Mouse (Mus musculus) ovary, postnatal 14 days (tissue): ENCODE results near the gene Cyp26c1.

Experiments
- DNase-seq: peaks from one replicate; pipeline ENCODE4 v3.0.0; 2022; ENCODE audit warnings: low spot score

Gene Cyp26c1

DNA sequence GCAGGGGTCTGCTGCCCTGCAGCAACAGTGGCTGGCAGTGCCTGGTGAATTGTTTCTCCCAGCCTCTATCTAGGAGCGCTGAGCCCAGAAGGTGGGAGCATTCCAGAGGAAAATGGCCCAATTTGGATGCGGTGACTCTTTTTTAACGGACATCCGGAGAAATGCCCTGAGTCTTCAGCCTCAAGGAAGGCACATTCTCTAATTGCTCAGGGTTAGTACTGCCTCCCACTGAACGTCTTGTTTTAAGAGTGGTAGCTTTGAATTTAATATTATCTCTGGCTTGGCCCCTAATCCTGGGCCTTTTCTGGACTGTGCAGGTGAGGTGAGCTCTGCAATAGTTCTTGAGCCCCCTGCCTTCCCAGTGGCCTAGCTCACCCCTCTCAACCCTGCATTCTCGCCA lies at the start of gene Cyp26c1:
Gene Cyp26c1 (plus strand): TSS at position 301 of the 400 bp plus-strand sequence.
- no peak for DNase-seq

DNA sequence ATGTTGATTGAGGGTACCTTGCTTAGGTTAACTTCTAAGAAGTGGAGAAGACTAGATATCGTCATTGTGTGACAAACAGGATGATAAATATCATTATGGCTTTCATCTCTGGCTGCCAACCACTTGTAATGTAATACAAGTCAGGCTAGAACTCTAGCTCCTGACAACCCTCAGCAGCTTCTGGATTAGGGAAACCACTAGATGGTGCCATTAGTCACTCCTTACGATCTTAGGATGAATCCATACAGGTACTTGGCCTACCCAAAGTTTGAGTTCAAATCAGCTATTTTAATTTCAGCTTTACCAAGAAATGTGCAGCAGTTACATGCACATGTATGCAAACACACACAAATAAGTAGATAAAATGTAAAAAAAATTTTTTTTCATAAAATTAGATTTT lies 37.4 kb upstream of the Cyp26c1 start:
- no peak for DNase-seq

GRCm38 (mm10) chr19:37650526-37650925 lies 34.9 kb upstream of the Cyp26c1 start:
- DNase-seq, result no peak

GRCm38 (mm10) chr19:37654012-37654411 lies 31.4 kb upstream of the Cyp26c1 start:
- no peak for DNase-seq

DNA sequence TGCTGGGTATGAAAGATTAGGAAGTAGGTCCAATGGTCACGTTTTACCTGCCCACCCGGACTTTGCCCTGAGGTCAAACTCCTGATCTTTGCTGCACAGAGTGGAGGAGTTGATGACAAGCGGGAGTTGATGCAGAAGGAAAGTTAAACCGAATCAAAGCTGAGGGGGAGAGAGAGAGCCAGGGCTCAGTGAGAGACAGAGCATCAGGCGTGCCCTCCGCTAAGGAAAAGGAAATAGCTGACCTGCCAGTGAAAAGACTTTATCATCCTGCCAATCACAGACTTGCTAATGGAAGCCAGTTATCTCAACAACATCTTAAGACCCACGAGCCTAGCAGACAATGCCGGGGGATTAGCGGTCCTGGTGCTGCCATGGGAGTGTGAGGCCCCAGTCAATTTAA lies 28.9 kb upstream of the Cyp26c1 start:
- no peak for DNase-seq

GRCm38 (mm10) chr19:37665256-37665655 lies 20.1 kb upstream of the Cyp26c1 start:
- DNase-seq, result no peak

DNA sequence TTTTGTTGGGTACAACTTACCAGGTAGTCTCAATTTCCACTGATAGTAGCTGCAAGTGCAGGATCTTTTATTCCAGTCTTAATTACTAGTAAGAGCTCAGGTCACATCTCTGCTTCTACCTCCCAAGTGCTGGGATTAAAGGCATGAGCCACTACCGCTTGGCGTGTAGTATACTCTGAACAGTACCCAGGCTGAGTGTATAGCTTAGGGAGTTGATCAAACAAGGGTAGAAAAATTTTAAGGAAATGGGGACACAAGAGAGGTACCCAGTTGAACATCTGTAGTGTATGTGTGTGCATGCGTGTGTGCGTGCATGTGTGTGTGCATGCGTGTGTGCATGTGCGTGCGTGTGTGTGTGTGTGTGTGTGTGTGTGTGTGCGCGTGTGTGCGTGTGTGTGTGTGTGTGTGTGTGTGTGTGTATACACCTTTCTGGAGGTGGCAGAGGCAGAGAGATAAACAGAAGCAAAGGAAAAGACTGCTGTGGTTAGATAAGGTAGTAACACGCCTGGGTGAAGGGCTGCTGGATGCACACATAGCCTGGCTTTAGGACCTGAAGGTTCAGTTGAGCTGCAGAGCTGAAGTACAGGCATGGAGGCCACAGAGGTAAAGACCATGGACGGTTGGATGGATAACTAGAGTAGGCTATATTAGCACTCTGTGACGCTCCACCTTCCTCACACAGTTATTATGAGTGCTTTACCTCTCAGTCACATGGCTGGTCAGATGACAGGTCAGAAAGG lies 17.4 kb upstream of the Cyp26c1 start:
- DNase-seq, result no peak

DNA sequence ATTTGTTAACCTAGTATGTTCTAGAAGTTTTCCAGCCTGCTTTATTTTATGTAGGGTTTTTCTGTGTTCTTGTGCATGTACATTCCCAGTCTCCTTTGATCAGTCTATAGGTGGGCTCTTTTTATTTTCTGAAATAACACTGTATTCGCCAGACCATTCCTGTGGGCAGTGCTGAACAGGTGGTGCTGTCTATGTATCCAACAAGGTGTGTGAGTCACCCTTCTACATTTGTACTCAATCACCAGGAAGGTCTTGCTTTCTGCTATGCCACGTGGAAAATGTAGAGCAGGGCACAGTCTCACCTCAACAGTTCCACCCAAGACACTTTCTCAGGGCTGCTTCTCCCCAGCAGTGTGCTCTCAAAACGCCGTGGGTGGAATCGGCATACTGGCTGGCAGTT lies 16.7 kb upstream of the Cyp26c1 start:
- DNase-seq, result no peak

DNA sequence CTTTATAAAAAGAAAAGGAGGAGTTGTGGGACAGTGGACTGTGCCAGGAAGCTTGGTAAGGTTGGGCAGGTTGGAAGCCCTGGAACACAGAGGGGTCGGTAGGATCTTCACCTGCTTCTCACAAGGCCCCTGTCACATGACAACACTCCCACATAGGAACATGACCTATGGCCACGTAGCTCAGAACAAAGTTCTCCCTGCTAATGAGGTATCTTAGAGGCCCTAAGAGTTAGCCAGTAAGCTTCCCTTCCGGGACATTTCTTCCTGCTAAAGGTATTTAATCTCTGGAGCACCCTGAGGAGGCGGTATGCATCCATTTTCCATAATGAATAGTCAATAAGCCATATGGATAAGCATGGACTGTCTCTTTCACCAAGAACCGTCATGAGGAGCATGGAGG lies 15.9 kb upstream of the Cyp26c1 start:
- no peak for DNase-seq

GRCm38 (mm10) chr19:37673393-37673792 lies 12.0 kb upstream of the Cyp26c1 start:
- no peak for DNase-seq

DNA sequence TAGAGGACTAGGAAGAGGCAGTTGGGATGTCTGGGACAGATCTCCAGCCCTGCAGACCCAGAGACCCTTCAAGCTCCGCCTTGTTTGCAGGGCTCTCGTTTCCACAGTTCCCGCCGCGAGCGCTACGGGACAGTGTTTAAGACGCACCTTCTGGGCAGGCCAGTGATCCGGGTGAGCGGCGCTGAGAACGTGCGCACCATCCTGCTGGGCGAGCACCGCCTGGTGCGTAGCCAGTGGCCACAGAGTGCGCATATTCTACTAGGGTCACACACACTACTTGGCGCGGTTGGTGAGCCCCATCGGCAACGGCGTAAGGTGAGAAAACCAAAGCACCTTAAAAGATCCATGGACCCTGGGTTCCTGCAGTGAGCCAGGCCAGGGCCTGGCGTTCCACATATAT lies 966 bp downstream of the Cyp26c1 start:
- no peak for DNase-seq

GRCm38 (mm10) chr19:37686941-37687850 lies 1.8 kb downstream of the Cyp26c1 start:
- DNase-seq, result no peak

GRCm38 (mm10) chr19:37689478-37689877 lies 4.1 kb downstream of the Cyp26c1 start:
- DNase-seq, result no peak

- no peak for DNase-seq
These were observed 5.3 kb downstream of the Cyp26c1 start for GRCm38 (mm10) chr19:37690716-37691115.

- DNase-seq, result no peak
These were observed 7.5 kb downstream of the Cyp26c1 start for GRCm38 (mm10) chr19:37692879-37693278.

DNA sequence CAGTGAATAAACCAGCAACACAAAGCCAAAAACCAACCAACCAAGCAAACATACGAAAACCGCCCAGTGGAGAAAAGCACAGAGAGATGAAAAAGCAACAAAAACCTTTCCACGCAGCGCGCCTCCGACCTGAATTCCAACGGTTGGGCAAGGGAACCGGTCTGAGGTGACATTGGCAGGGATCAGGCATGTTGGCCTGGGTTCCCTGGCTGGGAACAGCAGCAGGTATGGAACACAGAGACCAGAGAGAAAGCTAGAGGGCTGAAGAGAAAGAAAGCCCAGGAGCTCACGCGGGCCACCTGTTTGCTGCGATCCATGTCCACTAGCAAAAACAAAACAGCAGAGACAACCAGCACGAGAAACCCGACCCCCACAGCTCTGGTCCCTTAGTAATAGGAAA lies 9.8 kb downstream of the Cyp26c1 start:
- no peak for DNase-seq

DNA sequence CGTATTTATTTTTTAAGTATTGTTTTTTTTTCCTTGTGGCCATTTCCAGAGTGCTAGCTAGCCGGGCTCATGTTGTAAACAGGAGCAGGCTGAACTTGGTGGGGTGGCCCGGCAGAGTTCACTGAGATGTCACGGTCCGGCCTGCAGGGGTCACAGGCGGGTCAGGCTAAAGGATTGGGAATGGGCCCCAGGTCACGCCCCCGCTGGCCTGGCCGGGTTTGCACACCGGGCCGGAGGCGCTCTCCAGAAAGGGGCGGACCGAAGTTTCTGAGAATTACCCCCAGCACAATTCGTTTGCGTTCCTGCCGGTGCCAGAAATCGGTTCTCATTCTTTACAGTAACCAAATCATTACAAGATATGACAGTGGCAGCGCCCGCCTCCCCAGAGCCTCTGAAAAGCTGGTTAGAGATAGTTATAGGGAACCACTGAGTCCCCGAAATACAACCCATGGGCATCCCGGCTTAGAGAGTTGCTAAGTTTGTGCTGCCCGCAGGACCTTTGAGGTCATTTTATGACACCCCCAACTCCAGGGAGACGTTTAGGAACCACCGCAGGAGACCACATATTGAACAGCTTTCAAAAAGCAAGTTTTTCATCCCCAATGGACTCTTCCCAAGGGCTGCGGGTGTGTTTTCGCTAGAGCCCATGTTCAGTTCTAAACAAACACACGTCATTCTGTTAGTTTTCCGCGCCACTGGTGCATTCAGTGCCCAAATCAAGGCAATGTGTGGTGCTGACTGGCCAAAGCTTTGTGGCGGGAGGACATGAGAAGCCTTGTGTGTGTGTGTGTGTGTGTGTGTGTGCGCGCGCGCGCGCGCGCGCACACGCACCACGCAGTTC lies 10.6 kb downstream of the Cyp26c1 start:
- DNase-seq, result no peak

DNA sequence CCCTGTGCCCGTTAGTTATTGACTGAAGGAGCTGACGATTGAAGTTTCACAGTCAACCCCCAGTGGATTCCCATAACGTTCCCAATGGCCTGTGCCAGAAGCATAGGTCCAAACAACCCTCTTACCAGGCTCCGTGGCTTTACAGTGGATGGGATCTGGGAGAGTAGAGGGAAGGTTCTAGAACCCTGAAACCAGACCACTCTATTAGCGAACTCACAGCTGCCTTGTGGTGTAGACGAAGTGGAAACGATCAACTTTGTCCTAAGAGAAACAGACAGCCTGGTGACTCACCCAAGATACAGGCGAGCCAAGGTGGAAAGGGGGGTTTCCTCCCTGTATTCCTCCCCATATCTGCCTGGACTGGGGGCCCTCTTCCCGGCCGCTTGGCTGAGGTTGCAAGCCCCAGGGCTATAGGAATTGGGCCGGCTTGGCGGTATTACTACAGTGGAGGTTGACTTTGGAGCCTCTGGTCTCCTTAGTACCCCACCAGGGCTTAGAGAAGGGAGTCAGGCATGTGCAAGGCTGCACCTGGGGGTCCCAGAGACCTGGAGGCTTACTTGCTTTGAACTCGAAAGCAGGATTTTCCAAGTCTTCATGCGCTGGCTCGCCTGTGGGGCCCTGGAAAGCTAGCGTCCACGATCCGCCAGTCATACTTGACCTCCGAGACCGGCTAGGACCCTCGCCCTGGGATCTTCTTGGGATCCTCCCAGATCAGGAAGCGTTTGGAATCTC lies 11.4 kb downstream of the Cyp26c1 start:
- no peak for DNase-seq

DNA sequence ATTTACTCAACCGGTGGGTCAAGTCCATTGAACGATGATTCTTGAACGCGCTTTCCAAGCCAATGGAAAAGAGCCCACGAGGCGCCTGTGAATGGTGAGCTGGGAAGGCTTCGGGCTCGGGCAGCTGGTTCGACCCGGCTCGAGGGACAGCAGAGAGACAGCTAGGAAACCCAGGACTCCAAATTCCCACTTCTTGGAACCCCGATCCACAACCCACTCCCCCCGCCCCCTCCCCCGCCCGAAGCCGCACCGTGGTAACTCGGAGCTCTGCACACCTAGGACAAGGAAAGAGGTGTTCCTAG lies 11.9 kb downstream of the Cyp26c1 start:
- DNase-seq, result no peak

DNA sequence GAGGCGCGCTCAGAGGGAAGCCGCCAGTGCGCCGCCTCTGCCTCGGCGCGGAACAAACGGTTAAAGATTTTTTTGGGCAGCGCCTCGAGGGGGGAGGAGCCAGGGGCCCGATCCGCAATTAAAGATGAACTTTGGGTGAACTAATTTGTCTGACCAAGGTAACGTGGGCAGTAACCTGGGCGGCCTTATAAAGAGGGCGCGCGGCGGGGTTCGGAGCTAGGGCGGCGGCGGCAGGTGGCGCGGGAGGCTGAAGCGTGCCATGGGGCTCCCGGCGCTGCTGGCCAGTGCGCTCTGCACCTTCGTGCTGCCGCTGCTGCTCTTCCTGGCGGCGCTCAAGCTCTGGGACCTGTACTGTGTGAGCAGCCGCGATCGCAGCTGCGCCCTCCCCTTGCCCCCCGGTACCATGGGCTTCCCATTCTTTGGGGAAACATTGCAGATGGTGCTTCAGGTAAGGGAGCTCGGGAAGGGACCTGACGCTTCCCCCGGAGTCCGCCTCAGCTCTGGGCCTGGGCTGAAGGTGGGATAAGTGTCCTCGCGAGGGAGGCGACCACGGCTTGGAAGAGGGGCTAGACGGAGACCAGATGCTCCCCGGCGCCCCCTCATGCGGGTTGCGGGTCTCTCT lies 12.4 kb downstream of the Cyp26c1 start, which contains the start of gene Cyp26a1:
Gene Cyp26a1 (plus strand): TSS at position 148 of the 622 bp plus-strand sequence.
- DNase-seq, result no peak
